In genomic region chr5:137540991-137541390, GRCm38 (mm10) we compare ENCODE assay signal across 24 mouse cellular contexts. TPM values are rescaled to one million over a fixed set of nuclear protein-coding genes. Genes with fewer than 3 reads are reported as not detected.
"Had no signal": no experiment of that assay in that cellular context is flagged by ENCODE, and none has a peak within 500 bp of the region (broad histone marks: within the 10 kb centered on the region; RNA-seq: fewer than 3 reads in every experiment).

No protein-coding gene starts in this region.

- H3K36me3 ChIP-seq: lung, embryonic 15.5 days; midbrain, embryonic 13.5 days; midbrain, embryonic 15.5 days; neural tube, embryonic 12.5 days; stomach, embryonic 15.5 days had no signal

- H3K27ac ChIP-seq: lung, embryonic 15.5 days; macrophage; midbrain, embryonic 13.5 days; midbrain, embryonic 15.5 days; neural tube, embryonic 12.5 days; stomach, embryonic 15.5 days; stomach, postnatal 0 days had no signal

- H3K9me3 ChIP-seq: lung, embryonic 15.5 days; midbrain, embryonic 13.5 days; midbrain, embryonic 15.5 days; neural tube, embryonic 12.5 days; stomach, embryonic 15.5 days had no signal

- H3K4me2 ChIP-seq: lung, embryonic 15.5 days; midbrain, embryonic 11.5 days; midbrain, embryonic 13.5 days; midbrain, embryonic 15.5 days; neural tube, embryonic 12.5 days; stomach, embryonic 15.5 days had no signal

- DNase-seq: lung, postnatal 14 days; lung, postnatal 36 days; right cerebral cortex, postnatal 14 days; thymus, adult 2 months; thymus, postnatal 25 days; thymus, postnatal 4 days had no signal

- H3K27me3 ChIP-seq: lung, embryonic 15.5 days; midbrain, embryonic 15.5 days; neural tube, embryonic 12.5 days; stomach, embryonic 15.5 days had no signal

- ATAC-seq: lung, postnatal 0 days; midbrain, embryonic 13.5 days; midbrain, embryonic 15.5 days had no signal

- H3K9ac ChIP-seq: lung, embryonic 15.5 days; midbrain, embryonic 13.5 days; midbrain, embryonic 15.5 days; neural tube, embryonic 12.5 days; stomach, embryonic 15.5 days had no signal

- H3K4me3 ChIP-seq: lung, embryonic 15.5 days; megakaryocyte, embryonic 14.5 days; midbrain, embryonic 13.5 days; midbrain, embryonic 15.5 days; neural tube, embryonic 12.5 days; stomach, embryonic 15.5 days had no signal

- H3K4me1 ChIP-seq: midbrain, embryonic 15.5 days; neural tube, embryonic 12.5 days; stomach, embryonic 15.5 days had no signal

RNA-seq across cellular contexts. Expression of gene Epo, which starts 7.9 kb away (rescaled TPM):
- total RNA-seq: megakaryocyte progenitor cell, adult 5-6 weeks; midbrain, postnatal 0 days; monocyte, adult 5-6 weeks; neutrophil, adult 5-6 weeks had no signal
- polyA plus RNA-seq: lung, postnatal 0 days; macrophage; midbrain, embryonic 13.5 days; midbrain, embryonic 15.5 days; midbrain, postnatal 0 days; neural tube, embryonic 12.5 days; neural tube, embryonic 14.5 days; spleen, adult 2 months; stomach, embryonic 15.5 days; stomach, postnatal 0 days; testis, adult 2 months; thymus, adult 2 months; urinary bladder, adult 2 months had no signal

RNA-seq across cellular contexts. Expression of gene Actl6b, which starts 12.3 kb away (rescaled TPM):
- total RNA-seq: megakaryocyte progenitor cell, adult 5-6 weeks; monocyte, adult 5-6 weeks; neutrophil, adult 5-6 weeks had no signal
- polyA plus RNA-seq: lung, postnatal 0 days; macrophage; spleen, adult 2 months; thymus, adult 2 months had no signal

RNA-seq across cellular contexts. Expression of gene Tfr2, which starts 28.6 kb away (rescaled TPM):
- total RNA-seq: neutrophil, adult 5-6 weeks had no signal
